Mouse (Mus musculus) lung, postnatal 0 days (tissue): ENCODE results near the gene Ankrd44.

ENCODE experiments used
- CTCF ChIP-seq: IDR thresholded peaks from 2 replicates; pipeline ENCODE4 v1.5.1; 2016; ENCODE audit warnings: antibody characterized with exemption, mild to moderate bottlenecking
- EP300 ChIP-seq: IDR thresholded peaks from 2 replicates; pipeline ENCODE4 v1.6.1; 2016; ENCODE audit warnings: antibody characterized with exemption, mild to moderate bottlenecking, control low read depth

DNA sequence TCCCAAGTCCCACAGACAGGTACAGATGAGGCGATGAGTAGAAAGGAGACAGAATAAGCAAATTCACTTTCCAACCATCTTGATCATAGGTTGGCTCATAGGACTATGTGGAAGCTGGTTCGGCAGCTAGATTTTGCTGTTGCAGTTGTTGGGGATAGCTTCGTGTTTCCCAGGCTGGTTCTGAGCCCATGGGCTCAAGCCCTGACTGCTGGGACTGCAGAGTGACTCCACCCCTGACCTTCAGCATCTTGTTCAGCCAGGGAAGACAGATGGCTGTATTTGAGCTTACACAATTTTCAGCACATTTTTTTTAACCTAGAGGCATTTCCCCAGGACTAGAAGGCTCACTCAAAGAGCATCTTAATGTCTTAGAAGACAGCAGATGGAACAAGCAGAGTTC, 237.7 kb downstream of the Ankrd44 start:
- TF ChIP-seq CTCF = no peak
- TF ChIP-seq EP300 = no peak
